Mouse (Mus musculus) ES-E14 (cell line): ENCODE measurements around the gene Ccdc40. TPM values are rescaled to one million over a fixed set of nuclear protein-coding genes. Genes with fewer than 3 reads are reported as not detected.

Source experiments
- DNase-seq: peaks from one replicate; pipeline ENCODE4 v3.0.0-alpha.2; 2013; ENCODE audit warnings: low read depth, low spot score
- H3K27ac ChIP-seq: 2 replicates; pipeline ENCODE4 v1.5.1; 2012; ENCODE audit warnings: low read depth, mild to moderate bottlenecking, low read length, moderate library complexity, mixed read lengths; ENCODE audit not compliant: poor library complexity, insufficient read depth, severe bottlenecking
- H3K36me3 ChIP-seq: 2 replicates; pipeline ENCODE4 v1.6.1; 2012; ENCODE audit warnings: mild to moderate bottlenecking, low read length, moderate library complexity, mixed read lengths; ENCODE audit not compliant: control insufficient read depth, poor library complexity, insufficient read depth, severe bottlenecking
- H3K4me1 ChIP-seq, 2 experiments: fragments of 150-350 bp in 1 of 2; sonication (generic) in 1 of 2; 2 replicates each; pipeline ENCODE4 v1.6.1; 2012; ENCODE audit warnings: low read length in 2 of 2, mild to moderate bottlenecking in 1 of 2, mixed read lengths in 1 of 2; ENCODE audit not compliant: control insufficient read depth in 2 of 2, insufficient read depth in 2 of 2, poor library complexity in 1 of 2
- H3K4me3 ChIP-seq, 2 experiments: fragments of 150-350 bp in 1 of 2; sonication (generic) in 1 of 2; 2 replicates each; pipeline ENCODE4 v1.5.1; 2012; ENCODE audit warnings: low read length in 2 of 2, low read depth in 1 of 2, mild to moderate bottlenecking in 1 of 2, mixed read lengths in 1 of 2; ENCODE audit not compliant: insufficient read depth in 1 of 2, poor library complexity in 1 of 2, severe bottlenecking in 1 of 2
- H3K9ac ChIP-seq: 2 replicates; pipeline ENCODE4 v1.6.1; 2012; ENCODE audit warnings: low read depth, mild to moderate bottlenecking, low read length, mixed read lengths; ENCODE audit not compliant: poor library complexity, insufficient read depth, severe bottlenecking
- H3K9me3 ChIP-seq: fragments of 150-350 bp; sonication (generic); 2 replicates; pipeline ENCODE4 v1.6.1; 2012; ENCODE audit warnings: low read depth, mild to moderate bottlenecking, low read length; ENCODE audit not compliant: control insufficient read depth, insufficient read depth
- CHD2 ChIP-seq: IDR thresholded peaks from 2 replicates; pipeline ENCODE4 v1.6.1; 2014; ENCODE audit warnings: mild to moderate bottlenecking, low read depth, low read length, inconsistent platforms
- HCFC1 ChIP-seq: IDR thresholded peaks from 2 replicates; pipeline ENCODE4 v1.6.1; 2012; ENCODE audit warnings: low read length, inconsistent platforms, borderline replicate concordance; ENCODE audit not compliant: insufficient read depth
- MAFK ChIP-seq: IDR thresholded peaks from 2 replicates; pipeline ENCODE4 v1.6.1; 2014; ENCODE audit warnings: mild to moderate bottlenecking, low read depth, low read length, inconsistent platforms; ENCODE audit not compliant: insufficient read depth
- ZC3H11A ChIP-seq: IDR thresholded peaks from 2 replicates; pipeline ENCODE4 v1.6.1; 2012; ENCODE audit warnings: low read depth, mild to moderate bottlenecking, inconsistent platforms, low read length, borderline replicate concordance
- ZNF384 ChIP-seq: IDR thresholded peaks from 2 replicates; pipeline ENCODE4 v1.6.1; 2012; ENCODE audit warnings: low read depth, low read length, inconsistent platforms
- in situ Hi-C, 2 experiments: fragments of 600-800 bp; cut with MboI; formaldehyde crosslinking; loops; one replicate each; pipeline ENCODE4 v1.15.1; 2025; ENCODE audit warnings: low sequenced_read_pairs in 2 of 2, inconsistent platforms in 1 of 2; ENCODE audit not compliant: unreplicated experiment in 2 of 2
- total RNA-seq: library from RNA; depleted of rRNA; stranded (reverse); fragments of 300-350 nt; gene quantifications from 2 replicates; pipeline ENCODE4 v1.2.3, GENCODE M21; 2012; rRNA removed

Gene Ccdc40
- 6.2 and 6.4 TPM in 2 replicates for total RNA-seq

GRCm38 (mm10) chr11:119228091-119228781 is at the start of gene Ccdc40, which contains the start of gene Tbc1d16:
Ccdc40 (plus strand) TSS chr11:119228572.
Tbc1d16 (minus strand) TSS chr11:119228499.
- Histone ChIP-seq H3K36me3 (no peaks in the 10 kb centered on the region), H3K4me3 (peak within 1 kb of the TSS; percentile 70 to 80), H3K9ac (peak within 1 kb of the TSS; percentile 77), H3K4me1 (peaks cover 0 to 3% of the 10 kb centered on the region in 2 experiments; a peak in 1 of 4 replicates), H3K9me3 (no peaks in the 10 kb centered on the region), H3K27ac (no peak within 1 kb of the TSS)
- no peak for DNase-seq
- in situ Hi-C loops = no loop called here
- TF ChIP-seq MAFK (peak; percentile 96), ZNF384 (no peak), ZC3H11A (no peak), HCFC1 (no peak)

DNA sequence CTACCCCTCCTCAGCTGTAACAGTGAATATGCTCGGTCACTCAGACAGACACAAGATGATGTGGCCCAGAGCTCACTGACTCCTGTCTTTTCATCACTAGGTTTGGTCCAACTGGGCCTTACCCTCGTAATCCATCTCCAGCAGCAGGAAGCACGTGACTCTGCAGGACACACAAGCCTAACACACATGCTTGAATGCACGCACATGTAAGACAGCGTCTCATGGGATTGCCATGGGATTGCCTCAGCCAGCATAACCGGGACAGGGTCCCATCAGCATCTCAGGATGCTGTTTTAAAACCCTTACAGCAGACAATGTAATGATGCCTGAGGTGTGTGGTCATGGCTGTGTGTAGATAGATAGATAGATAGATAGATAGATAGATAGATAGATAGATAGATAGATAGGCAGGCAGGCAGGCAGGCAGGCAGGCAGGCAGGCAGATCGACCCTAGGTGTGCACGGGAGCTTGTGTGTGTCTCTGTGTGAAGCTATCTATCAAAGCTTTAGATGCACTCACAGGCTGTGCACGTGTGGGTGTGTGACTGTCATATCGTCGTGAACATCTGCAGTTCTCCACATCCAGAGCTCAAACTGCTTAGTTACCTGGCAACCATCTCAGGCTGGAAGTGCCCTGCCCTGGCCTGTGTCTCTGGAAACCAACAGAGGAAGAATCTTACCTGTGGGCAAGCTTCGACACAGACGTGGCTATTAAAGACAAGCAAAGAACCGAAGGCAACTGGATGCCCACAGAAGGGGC is 47.4 kb upstream of the Ccdc40 start:
- Histone ChIP-seq H3K9me3 (no peaks in the 10 kb centered on the region), H3K9ac (no peak overlapping the region), H3K4me3 (no peak overlapping the region), H3K4me1 (peaks cover 4 to 14% of the 10 kb centered on the region in 2 experiments; a peak in 3 of 4 replicates), H3K27ac (no peak overlapping the region), H3K36me3 (no peaks in the 10 kb centered on the region)
- in situ Hi-C loops = no loop called here
- TF ChIP-seq ZC3H11A (no peak), HCFC1 (no peak), CHD2 (no peak), MAFK (no peak), ZNF384 (no peak)
- no peak for DNase-seq

- DNase-seq = no peak
- no peaks in the 10 kb centered on the region for H3K36me3 ChIP-seq
- no peak overlapping the region for H3K4me3 ChIP-seq
- in situ Hi-C loops = no loop called here
- TF ChIP-seq ZC3H11A (no peak), MAFK (peak; percentile 97), CHD2 (no peak), ZNF384 (no peak)
- H3K9me3 ChIP-seq = no peaks in the 10 kb centered on the region
- H3K4me1 ChIP-seq = peaks cover 4 to 14% of the 10 kb centered on the region in 2 experiments; a peak in 3 of 4 replicates
- H3K27ac ChIP-seq = no peak overlapping the region
- H3K9ac ChIP-seq = no peak overlapping the region
These were observed 46.4 kb upstream of the Ccdc40 start for GRCm38 (mm10) chr11:119181861-119182395.

- no peak overlapping the region for H3K4me3 ChIP-seq
- no peaks in the 10 kb centered on the region for H3K36me3 ChIP-seq
- in situ Hi-C loops = no loop called here
- TF ChIP-seq ZNF384 = no peak
- no peak for TF ChIP-seq MAFK
- TF ChIP-seq CHD2 = no peak
- no peak for TF ChIP-seq ZC3H11A
- no peak for TF ChIP-seq HCFC1
- peak; percentile 39 for DNase-seq
- H3K9me3 ChIP-seq = no peaks in the 10 kb centered on the region
- no peak overlapping the region for H3K9ac ChIP-seq
- peaks cover 10 to 22% of the 10 kb centered on the region in 2 experiments for H3K4me1 ChIP-seq
- H3K27ac ChIP-seq = no peak overlapping the region
These were observed 44.6 kb upstream of the Ccdc40 start for GRCm38 (mm10) chr11:119183684-119184310.
